Mouse (Mus musculus) neural tube, embryonic 12.5 days (tissue): ENCODE data around the gene Mon1a. TPM values are rescaled to one million over a fixed set of nuclear protein-coding genes. Genes with fewer than 3 reads are reported as not detected.

Experiments used
- ATAC-seq: fragments of 200-750 bp; cut with Nextera tagmentation; 2 replicates; pipeline ENCODE4 v1.8.0; 2017; ENCODE audit warnings: low read depth, mild to moderate bottlenecking, moderate TSS enrichment, moderate library complexity; ENCODE audit not compliant: low FRiP score
- H3K27ac ChIP-seq: fragments of 300-500 bp; sonication (generic); 2 replicates; pipeline ENCODE4 v1.5.1; 2016
- H3K27me3 ChIP-seq: fragments of 300-500 bp; sonication (generic); replicated peaks from 2 replicates; pipeline ENCODE4 v1.6.1; 2016; ENCODE audit warnings: mild to moderate bottlenecking
- H3K36me3 ChIP-seq: fragments of 300-500 bp; sonication (generic); 2 replicates; pipeline ENCODE4 v1.6.1; 2016; ENCODE audit warnings: mild to moderate bottlenecking
- H3K4me1 ChIP-seq: fragments of 300-500 bp; sonication (generic); 2 replicates; pipeline ENCODE4 v1.6.1; 2016
- H3K4me2 ChIP-seq: fragments of 300-500 bp; sonication (generic); replicated peaks from 2 replicates; pipeline ENCODE4 v1.6.1; 2016; ENCODE audit warnings: mild to moderate bottlenecking
- H3K4me3 ChIP-seq: fragments of 300-500 bp; sonication (generic); 2 replicates; pipeline ENCODE4 v1.5.1; 2016
- H3K9ac ChIP-seq: fragments of 300-500 bp; sonication (generic); 2 replicates; pipeline ENCODE4 v1.6.1; 2016; ENCODE audit warnings: mild to moderate bottlenecking
- H3K9me3 ChIP-seq: fragments of 300-500 bp; sonication (generic); 2 replicates; pipeline ENCODE4 v1.6.1; 2016; ENCODE audit warnings: mild to moderate bottlenecking
- WGBS: fragments of 180-500 bp; shearing (Covaris S2); methylation state at CpG from one replicate; pipeline ENCODE4 v1.1.7; 2016; 5-methylcytosine and 5-hydroxymethylcytosine counted together
- polyA plus RNA-seq: library from polyadenylated mRNA; unstranded; fragments of >200 nt; fragmentation: Nextera tagmentation; extraction: Ambion mirVana; gene quantifications from 2 replicates; pipeline ENCODE4 v1.2.1, GENCODE M21; 2016

The Mon1a gene
- polyA plus RNA-seq, 1 experiment from 2014 or later = 20.8 TPM

DNA sequence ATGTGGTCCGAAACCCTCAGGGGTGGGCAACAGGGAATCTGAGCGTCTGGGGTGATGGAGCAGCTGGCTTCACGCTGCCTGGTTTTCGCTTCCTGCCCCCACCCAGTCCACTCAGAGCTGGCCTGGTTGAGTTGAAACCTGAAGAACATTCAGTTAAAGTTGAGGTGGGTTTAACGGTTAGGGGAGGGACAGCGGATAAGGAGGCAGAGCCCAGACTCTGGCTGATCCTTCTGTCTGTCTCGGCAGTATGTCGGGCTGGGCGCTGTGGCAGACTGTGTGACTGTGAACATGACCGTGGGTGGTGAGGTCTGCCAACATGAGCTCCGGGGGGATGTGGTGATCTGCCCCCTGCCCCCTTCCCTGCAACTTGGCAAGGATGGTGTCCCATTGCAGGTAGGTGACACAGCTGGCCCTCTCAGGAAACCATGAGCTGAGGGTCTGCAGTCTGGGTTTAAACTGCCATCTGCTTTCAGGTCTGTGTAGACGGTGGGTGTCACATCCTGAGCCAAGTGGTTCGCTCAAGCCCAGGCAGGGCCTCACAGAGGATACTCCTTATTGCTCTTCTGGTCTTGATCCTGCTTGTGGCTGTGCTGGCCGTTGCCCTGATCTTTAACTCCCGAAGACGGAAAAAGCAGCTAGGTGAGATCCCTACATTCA is 26.9 kb downstream of the Mon1a start:
- no peaks in the 10 kb centered on the region for H3K27me3 ChIP-seq
- H3K9me3 ChIP-seq = no peaks in the 10 kb centered on the region
- 0 out of 2 replicates have a peak overlapping the region, but pooled peaks have one; percentile 3 for H3K9ac ChIP-seq
- 83% methylated on average over 16 of the region's 16 CpGs for WGBS
- ATAC-seq = no peak
- no peaks in the 10 kb centered on the region for H3K36me3 ChIP-seq
- H3K4me3 ChIP-seq = no peak overlapping the region
- no peak overlapping the region for H3K4me2 ChIP-seq
- H3K4me1 ChIP-seq = peaks cover 11% of the 10 kb centered on the region
- no peak overlapping the region for H3K27ac ChIP-seq

DNA sequence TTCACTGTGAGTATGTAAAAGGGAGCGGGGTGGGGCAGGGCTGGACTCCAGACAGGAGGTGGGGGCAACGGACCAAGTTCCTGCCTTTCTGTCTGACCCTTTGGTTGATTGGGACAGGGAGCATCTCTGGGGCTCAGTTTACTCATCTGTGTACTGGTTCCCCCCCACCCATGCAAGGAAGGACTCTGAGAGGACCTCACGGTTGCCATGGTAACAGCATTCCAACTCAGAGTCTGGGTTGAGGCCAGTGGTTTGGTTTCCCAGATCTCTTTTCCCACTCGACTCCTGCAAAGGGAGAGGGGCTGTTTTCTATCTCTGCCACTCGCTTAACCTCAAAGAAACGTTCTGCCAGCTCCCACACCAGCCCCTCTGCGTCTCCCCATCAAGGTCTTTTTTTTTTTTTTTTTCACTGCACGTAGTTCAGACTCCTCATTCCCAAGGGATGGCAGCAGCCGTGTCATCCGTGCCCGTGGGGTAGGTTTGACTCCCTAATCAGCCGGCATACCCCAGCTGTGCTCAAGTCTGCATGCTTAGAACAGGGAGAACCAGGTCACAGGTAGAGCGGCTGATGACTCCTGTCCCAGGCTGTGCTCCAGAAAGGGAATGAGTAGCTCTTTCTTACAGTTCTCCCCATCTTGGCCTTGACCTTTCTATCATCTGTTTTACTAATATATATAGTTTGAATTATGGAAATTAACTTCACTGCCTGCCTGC is 30.1 kb downstream of the Mon1a start:
- H3K36me3 ChIP-seq = no peaks in the 10 kb centered on the region
- no peaks in the 10 kb centered on the region for H3K9me3 ChIP-seq
- no peak overlapping the region for H3K9ac ChIP-seq
- no peak overlapping the region for H3K4me2 ChIP-seq
- no peak for ATAC-seq
- peaks cover 11% of the 10 kb centered on the region for H3K4me1 ChIP-seq
- 46% methylated on average over 13 of the region's 13 CpGs for WGBS
- H3K27me3 ChIP-seq = no peaks in the 10 kb centered on the region
- H3K4me3 ChIP-seq = no peak overlapping the region
- no peak overlapping the region for H3K27ac ChIP-seq

DNA sequence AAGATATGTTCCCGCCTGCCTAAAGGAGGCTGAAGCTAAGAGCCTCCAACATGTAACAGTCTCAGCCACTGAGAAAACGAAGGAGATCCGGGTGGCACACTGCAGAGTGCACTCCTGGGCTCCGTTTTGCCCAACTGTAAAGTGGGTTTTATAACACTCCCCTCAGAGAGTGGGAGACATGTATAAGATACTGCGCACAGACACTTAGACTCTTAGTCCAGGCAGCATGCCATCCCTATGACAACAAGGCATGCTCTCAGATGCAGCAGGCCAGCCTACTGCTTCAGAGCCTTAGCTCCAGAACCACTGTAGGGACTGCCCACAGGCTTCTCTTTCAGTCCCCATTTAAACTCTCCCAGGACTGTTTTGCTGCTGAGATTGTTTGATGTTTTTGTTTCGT is 30.9 kb downstream of the Mon1a start:
- no peak overlapping the region for H3K9ac ChIP-seq
- H3K36me3 ChIP-seq = no peaks in the 10 kb centered on the region
- H3K4me1 ChIP-seq = peaks cover 11% of the 10 kb centered on the region
- H3K27me3 ChIP-seq = no peaks in the 10 kb centered on the region
- H3K4me2 ChIP-seq = no peak overlapping the region
- H3K27ac ChIP-seq = no peak overlapping the region
- 82% methylated on average over 6 of the region's 6 CpGs for WGBS
- H3K4me3 ChIP-seq = no peak overlapping the region
- H3K9me3 ChIP-seq = no peaks in the 10 kb centered on the region
- no peak for ATAC-seq

- Histone ChIP-seq H3K27me3 (no peaks in the 10 kb centered on the region), H3K4me1 (peaks cover 11% of the 10 kb centered on the region), H3K4me3 (no peak overlapping the region), H3K4me2 (no peak overlapping the region), H3K27ac (no peak overlapping the region), H3K9ac (no peak overlapping the region), H3K36me3 (no peaks in the 10 kb centered on the region), H3K9me3 (no peaks in the 10 kb centered on the region)
- WGBS = 89% methylated on average over 5 of the region's 5 CpGs
- ATAC-seq = no peak
These were observed 31.5 kb downstream of the Mon1a start for GRCm38 (mm10) chr9:107919441-107919840.

- H3K4me1 ChIP-seq = peaks cover 15% of the 10 kb centered on the region
- no peak overlapping the region for H3K27ac ChIP-seq
- H3K4me2 ChIP-seq = no peak overlapping the region
- 31% methylated on average over 7 of the region's 7 CpGs for WGBS
- no peaks in the 10 kb centered on the region for H3K27me3 ChIP-seq
- H3K9ac ChIP-seq = no peak overlapping the region
- no peaks in the 10 kb centered on the region for H3K36me3 ChIP-seq
- no peak overlapping the region for H3K4me3 ChIP-seq
- ATAC-seq = no peak
- no peaks in the 10 kb centered on the region for H3K9me3 ChIP-seq
These were observed 35.1 kb downstream of the Mon1a start for GRCm38 (mm10) chr9:107923021-107923420.

- peaks cover 9% of the 10 kb centered on the region for H3K4me1 ChIP-seq
- no peak overlapping the region for H3K4me2 ChIP-seq
- no peaks in the 10 kb centered on the region for H3K27me3 ChIP-seq
- no peak overlapping the region for H3K9ac ChIP-seq
- ATAC-seq = no peak
- H3K36me3 ChIP-seq = no peaks in the 10 kb centered on the region
- H3K27ac ChIP-seq = no peak overlapping the region
- WGBS = 56% methylated on average over 6 of the region's 6 CpGs
- no peak overlapping the region for H3K4me3 ChIP-seq
- no peaks in the 10 kb centered on the region for H3K9me3 ChIP-seq
These were observed 36.0 kb downstream of the Mon1a start for GRCm38 (mm10) chr9:107923956-107924355.

GRCm38 (mm10) chr9:107925251-107925650 is 37.3 kb downstream of the Mon1a start:
- no peaks in the 10 kb centered on the region for H3K9me3 ChIP-seq
- H3K4me1 ChIP-seq = peaks cover 9% of the 10 kb centered on the region
- no peaks in the 10 kb centered on the region for H3K27me3 ChIP-seq
- WGBS = 20% methylated on average over 3 of the region's 3 CpGs
- no peaks in the 10 kb centered on the region for H3K36me3 ChIP-seq
- H3K4me3 ChIP-seq = no peak overlapping the region
- H3K9ac ChIP-seq = no peak overlapping the region
- no peak overlapping the region for H3K27ac ChIP-seq
- ATAC-seq = no peak
- no peak overlapping the region for H3K4me2 ChIP-seq

DNA sequence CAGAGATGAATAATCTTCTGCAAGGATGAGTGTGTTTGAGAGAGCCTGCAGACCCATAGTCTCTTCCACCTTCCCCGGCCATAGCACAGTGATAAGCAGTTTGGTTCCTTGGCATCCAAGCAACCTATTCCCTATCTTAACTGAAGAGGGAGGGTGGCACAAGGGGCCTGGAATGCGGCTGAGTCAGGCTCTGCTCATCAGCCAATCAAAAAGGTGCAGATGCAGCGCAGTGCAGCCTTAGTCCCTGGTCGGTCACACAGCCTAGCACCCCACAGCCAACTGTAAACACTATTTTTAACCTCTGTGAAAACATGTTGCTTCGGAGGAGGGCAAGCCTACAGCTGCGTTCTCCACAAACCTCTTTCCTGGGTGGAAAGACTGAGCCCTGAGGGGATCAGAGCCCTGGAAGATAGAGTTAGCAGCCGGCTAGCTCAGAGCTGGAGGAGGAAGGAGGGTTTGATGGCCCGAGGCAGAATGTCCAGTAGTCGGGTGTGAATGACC is 39.0 kb downstream of the Mon1a start:
- no peaks in the 10 kb centered on the region for H3K27me3 ChIP-seq
- peaks cover 9% of the 10 kb centered on the region for H3K4me1 ChIP-seq
- no peaks in the 10 kb centered on the region for H3K9me3 ChIP-seq
- H3K36me3 ChIP-seq = no peaks in the 10 kb centered on the region
- H3K9ac ChIP-seq = no peak overlapping the region
- no peak overlapping the region for H3K4me2 ChIP-seq
- ATAC-seq = no peak
- 56% methylated on average over 9 of the region's 9 CpGs for WGBS
- H3K27ac ChIP-seq = no peak overlapping the region
- no peak overlapping the region for H3K4me3 ChIP-seq

GRCm38 (mm10) chr9:107927749-107928148 is 39.8 kb downstream of the Mon1a start:
- 87% methylated on average over 5 of the region's 5 CpGs for WGBS
- Histone ChIP-seq H3K27me3 (no peaks in the 10 kb centered on the region), H3K9me3 (no peaks in the 10 kb centered on the region), H3K9ac (no peak overlapping the region), H3K4me2 (no peak overlapping the region), H3K36me3 (no peaks in the 10 kb centered on the region), H3K4me3 (no peak overlapping the region), H3K27ac (no peak overlapping the region), H3K4me1 (peaks cover 9% of the 10 kb centered on the region)
- ATAC-seq = no peak

DNA sequence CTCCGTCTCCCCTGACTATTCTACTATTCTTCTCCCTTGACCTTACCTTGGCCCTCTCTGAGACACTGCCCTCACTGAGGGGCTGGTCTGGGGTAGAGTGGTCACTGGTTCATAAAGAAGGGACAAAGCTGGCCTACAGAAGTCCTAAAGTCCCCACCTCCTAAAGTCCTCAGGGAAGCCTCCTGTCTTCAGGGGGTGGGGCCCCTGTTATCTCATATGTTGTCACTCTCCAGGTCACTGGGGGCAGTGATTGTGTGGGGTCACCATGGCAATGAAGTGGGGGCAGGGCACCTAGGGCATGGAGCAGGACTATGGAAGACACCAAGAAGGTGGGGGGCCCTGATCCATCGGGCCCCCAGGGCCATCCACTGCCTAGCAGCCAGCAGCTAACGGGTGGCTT is 40.2 kb downstream of the Mon1a start, which contains the start of gene Actl11:
Actl11 (plus strand) TSS at position 301 of the 400 bp plus-strand sequence.
- Histone ChIP-seq H3K4me3 (no peak within 1 kb of the TSS), H3K27ac (no peak within 1 kb of the TSS), H3K27me3 (no peaks in the 10 kb centered on the region), H3K4me2 (no peak within 1 kb of the TSS), H3K4me1 (peaks cover 9% of the 10 kb centered on the region), H3K36me3 (no peaks in the 10 kb centered on the region), H3K9ac (no peak within 1 kb of the TSS), H3K9me3 (no peaks in the 10 kb centered on the region)
- ATAC-seq = no peak
- 78% methylated on average over 3 of the region's 3 CpGs for WGBS

GRCm38 (mm10) chr9:107932221-107932620 is 44.3 kb downstream of the Mon1a start:
- H3K4me2 ChIP-seq = no peak overlapping the region
- H3K4me1 ChIP-seq = peaks cover 16% of the 10 kb centered on the region
- no peaks in the 10 kb centered on the region for H3K9me3 ChIP-seq
- H3K4me3 ChIP-seq = no peak overlapping the region
- 32% methylated on average over 4 of the region's 4 CpGs for WGBS
- H3K9ac ChIP-seq = no peak overlapping the region
- H3K27ac ChIP-seq = no peak overlapping the region
- no peaks in the 10 kb centered on the region for H3K36me3 ChIP-seq
- peaks cover 5% of the 10 kb centered on the region; the same call in 1 of the 2 replicates for H3K27me3 ChIP-seq
- no peak for ATAC-seq

GRCm38 (mm10) chr9:107934146-107934545 is 46.2 kb downstream of the Mon1a start:
- Histone ChIP-seq H3K36me3 (no peaks in the 10 kb centered on the region), H3K4me2 (no peak overlapping the region), H3K27me3 (peaks cover 5% of the 10 kb centered on the region; the same call in 1 of the 2 replicates), H3K9ac (no peak overlapping the region), H3K9me3 (no peaks in the 10 kb centered on the region), H3K4me3 (no peak overlapping the region), H3K27ac (no peak overlapping the region), H3K4me1 (peaks cover 16% of the 10 kb centered on the region)
- ATAC-seq = no peak
- 88% methylated on average over 11 of the region's 11 CpGs for WGBS
